Comparison of ENCODE assay signal across 8 mouse cellular contexts in genomic region chrX:50614367-50614766, GRCm38 (mm10).
A peak's percentile ranks its signal among the peaks of the same experiment; 100 is the strongest.
DNase-seq lines count a peak whose midpoint lies in the region; ATAC-seq and TF ChIP-seq lines count a peak whose summit lies in the region.
"Not testable (repeated sequence)": the region's sequence is repeated elsewhere in the genome, so short reads cannot be mapped to it uniquely, and the experiment has no call there.

No protein-coding gene starts in this region.

- H3K4me2 ChIP-seq in embryonic facial prominence, embryonic 15.5 days (replicated peaks): peak overlapping the region; percentile 32; the same call in 1 of the 2 replicates
- H3K4me2 ChIP-seq in heart, embryonic 12.5 days: peak overlapping the region; percentile 44
- peak overlapping the region; percentile 27; the same call in 1 of the 2 replicates for H3K4me2 ChIP-seq in hindbrain, postnatal 0 days (ENCODE audit: low read depth, low read length)
- H3K4me2 ChIP-seq in limb, embryonic 14.5 days (replicated peaks; ENCODE audit: low read depth, low read length, severe bottlenecking): peak overlapping the region; percentile 23; the same call in 1 of the 2 replicates
- H3K4me2 ChIP-seq in neural tube, embryonic 15.5 days: peak overlapping the region; percentile 44

- not testable (repeated sequence) for H3K9me3 ChIP-seq in embryonic facial prominence, embryonic 15.5 days (replicated peaks); heart, embryonic 12.5 days (replicated peaks); hindbrain, postnatal 0 days (ENCODE audit: low read length); limb, embryonic 14.5 days (ENCODE audit: control insufficient read depth, low read length); neural tube, embryonic 15.5 days (replicated peaks)

- not testable (repeated sequence) for H3K36me3 ChIP-seq in embryonic facial prominence, embryonic 15.5 days; hindbrain, postnatal 0 days (ENCODE audit: insufficient read depth, low read length); limb, embryonic 14.5 days (ENCODE audit: control insufficient read depth, insufficient read depth, low read length); neural tube, embryonic 15.5 days
- peaks cover 54% of the 10 kb centered on the region for H3K36me3 ChIP-seq in heart, embryonic 12.5 days

- 0 out of 2 replicates have a peak overlapping the region, but pooled peaks have one; percentile 7 for H3K27ac ChIP-seq in embryonic facial prominence, embryonic 15.5 days (replicated peaks)
- H3K27ac ChIP-seq in heart, embryonic 12.5 days (ENCODE audit: poor library complexity, severe bottlenecking): not testable (repeated sequence)
- peak overlapping the region; percentile 76 for H3K27ac ChIP-seq in hindbrain, postnatal 0 days
- 0 out of 2 replicates have a peak overlapping the region, but pooled peaks have one; percentile 19 for H3K27ac ChIP-seq in limb, embryonic 14.5 days (replicated peaks; ENCODE audit: low read depth, low read length)
- peak overlapping the region; percentile 75 for H3K27ac ChIP-seq in neural tube, embryonic 15.5 days (replicated peaks)

- H3K9ac ChIP-seq in embryonic facial prominence, embryonic 15.5 days; heart, embryonic 12.5 days; hindbrain, postnatal 0 days (replicated peaks; ENCODE audit: low read length); neural tube, embryonic 15.5 days (replicated peaks): not testable (repeated sequence)
- H3K9ac ChIP-seq in limb, embryonic 14.5 days (ENCODE audit: low read depth, low read length, severe bottlenecking): 0 out of 2 replicates have a peak overlapping the region, but pooled peaks have one; percentile 16

- H3K4me3 ChIP-seq in embryonic facial prominence, embryonic 15.5 days (replicated peaks): peak overlapping the region; percentile 23
- peak overlapping the region; percentile 22; the same call in 1 of the 2 replicates for H3K4me3 ChIP-seq in heart, embryonic 12.5 days
- H3K4me3 ChIP-seq in hindbrain, postnatal 0 days (ENCODE audit: low read length): peak overlapping the region; percentile 18; the same call in 1 of the 2 replicates
- peak overlapping the region; percentile 19; the same call in 1 of the 2 replicates for H3K4me3 ChIP-seq in limb, embryonic 14.5 days (replicated peaks; ENCODE audit: low read length)
- H3K4me3 ChIP-seq in neural tube, embryonic 15.5 days (replicated peaks): peak overlapping the region; percentile 21

- H3K27me3 ChIP-seq in embryonic facial prominence, embryonic 15.5 days; heart, embryonic 12.5 days (replicated peaks); hindbrain, postnatal 0 days (ENCODE audit: insufficient read depth, low read length); limb, embryonic 14.5 days (ENCODE audit: control insufficient read depth, insufficient read depth, low read length); neural tube, embryonic 15.5 days (replicated peaks): not testable (repeated sequence)

- 63% methylated on average over 6 of the region's 6 CpGs for WGBS in embryonic facial prominence, embryonic 15.5 days
- 65% methylated on average over 6 of the region's 6 CpGs for WGBS in heart, embryonic 12.5 days
- WGBS in hindbrain, postnatal 0 days: 54% methylated on average over 6 of the region's 6 CpGs
- 74% methylated on average over 6 of the region's 6 CpGs for WGBS in limb, embryonic 14.5 days
- WGBS in neural tube, embryonic 15.5 days: 63% methylated on average over 6 of the region's 6 CpGs

- peak; percentile 83 for DNase-seq in ZHBTc4 (ENCODE audit: low read depth, low spot score)
- DNase-seq in hindbrain, postnatal 0 days (ENCODE audit: low spot score): peak; percentile 73
- not testable (repeated sequence) for DNase-seq in limb, embryonic 14.5 days (ENCODE audit: low spot score)
- peak; percentile 83 for DNase-seq in lung, postnatal 36 days
- peak; percentile 46 for DNase-seq in urinary bladder, postnatal 25 days (ENCODE audit: low spot score)

- peak; percentile 55 for TF ChIP-seq CTCF in hindbrain, postnatal 0 days (IDR thresholded peaks at IDR 0.05; ENCODE audit: low read depth)

- H3K4me1 ChIP-seq in embryonic facial prominence, embryonic 15.5 days; heart, embryonic 12.5 days (replicated peaks); hindbrain, postnatal 0 days (ENCODE audit: insufficient read depth, low read length); limb, embryonic 14.5 days (ENCODE audit: control insufficient read depth, insufficient read depth, low read length); neural tube, embryonic 15.5 days: not testable (repeated sequence)

- not testable (repeated sequence) for TF ChIP-seq POLR2A in limb, embryonic 14.5 days (IDR thresholded peaks at IDR 0.05; ENCODE audit: borderline replicate concordance, extremely low read depth, insufficient read depth, insufficient read length)

- not testable (repeated sequence) for ATAC-seq in embryonic facial prominence, embryonic 15.5 days (ENCODE audit: insufficient number of reproducible peaks, low FRiP score, low TSS enrichment, low read depth); heart, embryonic 12.5 days (ENCODE audit: insufficient number of reproducible peaks, low FRiP score); limb, embryonic 14.5 days (ENCODE audit: low FRiP score, low read depth); neural tube, embryonic 15.5 days (ENCODE audit: low FRiP score)
- ATAC-seq in hindbrain, postnatal 0 days: 0 out of 2 replicates have a peak, but pooled peaks have one; percentile 20
